Mouse (Mus musculus): ENCODE data around the gene Bola2.

The Bola2 gene

DNA sequence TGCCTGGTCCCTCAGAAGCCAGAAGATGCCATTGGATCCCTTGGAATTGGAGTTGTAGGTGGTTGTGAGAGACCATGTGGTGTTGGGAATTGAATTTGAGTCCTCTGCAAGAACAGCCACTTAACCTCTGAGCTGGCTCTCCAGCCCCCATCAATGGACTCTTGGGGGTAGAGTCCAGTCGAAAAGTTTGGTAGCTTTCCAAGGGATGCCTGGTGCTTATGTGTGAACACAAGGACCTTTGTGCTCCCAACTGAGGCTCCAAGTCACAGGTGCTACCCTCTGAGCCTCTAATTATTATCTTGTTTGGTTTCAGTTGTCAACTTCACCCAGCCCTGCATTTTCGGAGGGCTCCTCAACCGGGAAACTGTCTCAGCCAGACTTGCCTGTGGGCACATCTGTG lies 4.5 kb upstream of the Bola2 start:
- no peak for DNase-seq

DNA sequence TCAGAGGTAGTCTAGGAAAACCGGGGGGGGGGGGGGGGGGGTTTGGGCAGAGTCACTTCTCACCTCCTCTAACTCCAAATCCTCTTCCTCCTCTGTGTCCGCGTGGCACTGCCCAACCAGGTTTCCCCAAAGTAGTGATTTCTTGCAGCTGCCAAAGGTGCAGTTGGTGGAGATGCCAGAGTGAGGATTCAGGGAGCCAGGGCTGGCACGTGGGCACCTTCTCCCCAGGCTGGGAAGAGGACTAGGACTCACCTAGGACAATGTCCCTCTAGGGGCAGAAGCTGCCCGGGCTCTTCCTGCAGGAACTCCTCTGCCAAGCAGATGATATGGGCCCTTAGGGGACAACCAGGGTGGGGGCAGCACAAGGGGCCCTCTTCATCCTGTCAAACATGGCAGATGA lies 3.5 kb upstream of the Bola2 start:
- DNase-seq = no peak

- no peak for DNase-seq
Measured at GRCm38 (mm10) chr7:126692426-126692825, 2.8 kb upstream of the Bola2 start.

DNA sequence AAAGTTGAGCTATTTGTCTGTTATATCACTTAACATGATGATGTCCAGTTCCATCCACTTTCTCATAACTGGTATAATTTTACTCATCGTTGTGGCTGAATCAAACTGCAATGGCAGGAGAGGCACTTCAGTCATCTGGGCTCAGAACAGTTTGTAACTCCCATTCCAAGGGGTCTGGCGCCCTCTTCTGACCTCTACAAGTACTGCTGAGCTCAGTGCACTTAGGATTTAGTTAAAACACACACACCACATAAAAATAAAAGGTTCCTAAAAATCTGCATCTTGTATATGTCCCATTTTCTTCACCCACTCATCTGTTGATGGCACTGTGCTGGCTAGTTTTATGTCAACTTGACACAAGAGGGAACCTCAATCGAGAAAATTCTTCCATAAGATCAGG lies 1.9 kb upstream of the Bola2 start:
- DNase-seq = peak; percentile 92 to 93

DNA sequence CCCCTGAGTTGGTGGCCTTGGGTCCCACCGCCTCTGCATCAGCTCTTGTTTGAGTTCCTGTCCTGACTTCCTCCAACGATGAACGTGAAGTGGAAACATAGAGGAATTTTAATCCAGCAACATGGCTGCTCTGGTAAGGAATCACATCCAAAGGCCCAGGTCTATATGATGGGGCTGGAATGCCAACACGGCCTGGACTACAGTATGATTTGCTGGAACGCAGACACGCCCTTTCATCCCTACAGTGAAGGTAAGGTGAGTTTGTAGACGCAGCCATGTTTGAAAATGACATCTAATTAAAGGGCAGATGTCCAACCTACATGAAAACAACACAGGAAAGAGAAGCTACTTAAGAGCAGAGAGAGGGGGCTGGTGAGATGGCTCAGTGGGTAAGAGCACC lies 1.4 kb upstream of the Bola2 start:
- DNase-seq = no peak

DNA sequence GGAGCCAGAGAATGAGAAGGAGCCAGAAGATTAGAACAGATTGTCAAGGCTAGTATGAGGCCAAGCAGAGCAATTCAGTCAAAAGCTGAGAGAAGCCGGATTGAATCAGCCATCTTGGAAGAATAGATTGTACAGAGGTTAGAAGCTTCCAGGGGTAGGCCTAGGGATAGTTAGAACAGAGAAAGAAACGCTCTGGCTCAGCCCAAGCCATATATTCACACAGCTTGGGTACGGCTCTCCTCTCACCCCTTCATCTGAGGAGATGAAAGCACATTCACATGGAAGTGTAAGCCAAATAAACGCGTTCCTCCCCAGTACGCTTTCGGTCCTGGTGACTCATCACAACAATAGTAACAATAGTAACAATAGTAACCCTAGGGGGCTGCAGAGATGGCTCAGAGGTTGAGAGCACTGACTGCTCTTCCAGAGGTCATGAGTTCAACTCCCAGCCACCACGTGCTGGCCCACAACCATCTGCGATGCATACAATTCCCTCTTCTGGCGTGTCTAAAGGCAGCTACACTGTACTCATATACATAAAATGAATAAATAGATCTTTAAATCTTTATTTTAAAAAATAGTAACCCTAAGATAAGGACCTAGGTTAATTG lies 655 bp upstream of the Bola2 start:
- DNase-seq = no peak

DNA sequence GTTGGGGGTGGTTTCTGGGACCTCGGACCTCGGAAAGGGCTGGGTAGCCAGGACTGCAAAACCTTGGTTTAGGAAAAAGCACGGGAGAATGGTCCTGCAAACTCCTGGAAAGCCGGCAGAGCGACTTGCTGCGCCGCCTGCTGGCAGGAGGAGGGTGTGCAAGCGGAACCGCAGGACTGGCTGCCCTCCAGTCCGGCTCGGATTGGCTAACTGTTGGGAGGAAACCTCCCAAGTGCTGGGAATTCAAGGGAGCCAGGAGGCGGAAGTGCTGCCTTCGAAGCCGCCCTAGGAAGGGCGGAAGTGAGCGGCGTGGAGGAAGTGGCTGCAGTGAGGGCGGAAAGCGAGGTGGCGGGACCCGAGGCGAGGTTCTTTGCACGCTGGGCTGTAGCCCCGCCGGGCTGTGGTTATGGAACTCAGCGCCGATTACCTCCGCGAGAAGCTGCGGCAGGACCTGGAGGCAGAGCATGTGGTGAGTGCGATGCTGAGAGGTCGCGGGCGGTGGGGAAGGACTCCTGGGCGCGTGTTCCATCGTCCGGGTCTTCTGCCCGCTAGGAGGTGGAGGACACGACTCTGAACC lies 518 bp downstream of the Bola2 start, which contains the start of gene Slx1b:
TSS of gene Slx1b (minus strand) at position 154 of the 577 bp plus-strand sequence.
- peak; percentile 84 for DNase-seq

DNA sequence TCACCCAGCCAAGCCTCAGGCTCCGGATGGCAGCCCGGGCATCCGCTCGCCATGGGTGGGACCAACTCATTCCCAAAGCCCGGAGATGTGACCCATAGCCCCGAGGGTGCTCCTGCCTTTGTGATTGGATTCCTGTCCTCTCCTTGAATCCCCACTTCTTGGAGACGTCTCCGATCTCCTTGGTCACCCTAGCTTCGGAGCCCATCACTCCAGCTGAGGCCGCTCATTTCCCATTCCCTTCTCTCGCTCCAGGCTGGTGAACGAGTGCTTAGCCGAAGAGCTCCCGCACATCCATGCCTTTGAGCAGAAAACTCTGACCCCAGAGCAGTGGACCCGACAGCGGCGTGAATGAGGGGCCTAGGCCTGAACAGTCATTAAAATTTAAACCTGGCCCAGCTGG lies 1.1 kb downstream of the Bola2 start:
- no peak for DNase-seq

DNA sequence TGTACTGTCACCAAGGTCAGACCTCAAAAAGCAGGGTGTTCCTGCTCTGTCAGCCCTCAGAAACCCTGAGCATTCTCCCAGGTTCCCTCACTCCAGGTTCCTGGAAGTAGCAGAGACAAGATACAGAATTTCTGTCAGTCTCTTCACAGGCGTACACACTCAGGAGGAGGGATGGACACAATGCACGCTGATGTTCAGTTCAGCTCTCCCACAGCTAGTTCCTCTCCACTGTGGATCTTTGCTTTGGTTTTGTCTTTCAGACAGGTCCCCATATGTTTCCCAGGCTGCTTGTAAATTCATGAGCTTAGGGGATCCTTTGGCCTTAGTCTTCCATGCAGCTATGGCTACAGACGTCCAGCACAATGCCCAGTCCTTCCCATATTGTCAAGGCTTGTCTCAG lies 1.7 kb downstream of the Bola2 start:
- DNase-seq = no peak

GRCm38 (mm10) chr7:126697838-126698237 lies 2.6 kb downstream of the Bola2 start:
- DNase-seq = no peak

DNA sequence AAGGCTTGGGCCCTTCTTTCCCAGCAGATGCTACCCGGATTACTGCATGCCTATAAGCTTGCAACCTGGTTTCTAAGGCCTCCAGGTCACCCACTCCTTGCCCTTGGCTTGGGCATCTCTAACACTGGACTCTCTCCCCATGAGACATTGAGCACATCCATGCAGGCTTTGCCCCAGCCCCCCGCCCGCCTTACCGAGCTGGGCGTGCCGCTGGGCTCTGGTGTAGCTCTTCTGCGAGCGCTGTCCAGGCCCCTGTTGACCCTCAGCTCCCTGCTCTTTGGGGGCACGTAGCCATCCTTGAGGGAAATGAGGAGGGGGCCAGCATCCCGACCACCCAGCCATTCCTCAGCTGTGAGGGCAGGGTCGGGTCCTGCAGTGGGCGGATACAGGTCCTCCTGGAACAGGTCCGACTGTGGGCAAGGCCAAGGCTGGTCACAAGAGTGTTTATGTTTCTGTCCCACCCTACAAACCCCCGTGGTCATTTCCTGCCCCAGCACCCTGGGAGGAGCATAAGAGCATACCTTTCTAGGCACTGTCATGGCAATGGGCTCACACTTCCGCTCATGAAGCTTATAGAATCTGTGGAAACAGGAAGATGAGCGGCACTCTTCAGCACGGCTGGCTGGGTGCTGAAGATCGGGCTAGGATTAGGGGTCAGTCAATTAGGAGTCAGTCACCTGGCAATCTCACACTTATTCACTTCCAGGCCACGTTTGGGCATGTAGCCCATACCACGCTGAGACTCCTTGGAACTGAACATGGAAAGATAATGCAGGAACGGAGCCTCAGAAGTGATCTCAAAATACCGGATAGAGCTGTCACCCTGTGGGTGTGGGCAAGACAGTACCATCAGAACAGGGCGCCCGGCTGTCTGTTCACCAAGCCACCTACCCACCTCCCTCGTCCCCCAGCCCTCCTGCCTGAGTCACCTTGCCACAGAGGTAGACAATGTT lies 5.1 kb downstream of the Bola2 start:
- no peak for DNase-seq

GRCm38 (mm10) chr7:126701070-126701469 lies 5.9 kb downstream of the Bola2 start:
- peak; percentile 96 to 97 for DNase-seq

GRCm38 (mm10) chr7:126701559-126702357 lies 6.6 kb downstream of the Bola2 start:
- no peak for DNase-seq

DNA sequence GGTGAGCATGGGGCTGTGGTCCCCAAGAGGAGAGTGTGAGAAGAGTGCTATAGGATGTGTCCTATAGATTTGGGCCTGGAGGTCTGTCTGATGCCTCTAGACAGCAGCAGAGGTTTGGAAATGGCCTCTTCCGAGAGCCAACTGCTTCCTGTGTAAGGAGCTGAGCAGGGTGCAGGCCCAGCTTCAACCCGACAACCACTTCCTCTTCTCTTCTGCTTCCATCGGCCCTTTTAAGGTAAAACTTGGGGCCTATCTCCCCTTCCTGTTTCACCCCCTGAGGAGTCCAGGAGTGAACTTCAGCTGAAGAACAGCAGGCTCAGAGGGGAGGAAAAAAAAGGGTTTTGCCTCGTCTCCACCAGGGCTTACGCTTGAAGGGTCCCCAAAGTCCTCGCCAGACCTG lies 7.2 kb downstream of the Bola2 start:
- DNase-seq = peak; percentile 69 to 71

DNA sequence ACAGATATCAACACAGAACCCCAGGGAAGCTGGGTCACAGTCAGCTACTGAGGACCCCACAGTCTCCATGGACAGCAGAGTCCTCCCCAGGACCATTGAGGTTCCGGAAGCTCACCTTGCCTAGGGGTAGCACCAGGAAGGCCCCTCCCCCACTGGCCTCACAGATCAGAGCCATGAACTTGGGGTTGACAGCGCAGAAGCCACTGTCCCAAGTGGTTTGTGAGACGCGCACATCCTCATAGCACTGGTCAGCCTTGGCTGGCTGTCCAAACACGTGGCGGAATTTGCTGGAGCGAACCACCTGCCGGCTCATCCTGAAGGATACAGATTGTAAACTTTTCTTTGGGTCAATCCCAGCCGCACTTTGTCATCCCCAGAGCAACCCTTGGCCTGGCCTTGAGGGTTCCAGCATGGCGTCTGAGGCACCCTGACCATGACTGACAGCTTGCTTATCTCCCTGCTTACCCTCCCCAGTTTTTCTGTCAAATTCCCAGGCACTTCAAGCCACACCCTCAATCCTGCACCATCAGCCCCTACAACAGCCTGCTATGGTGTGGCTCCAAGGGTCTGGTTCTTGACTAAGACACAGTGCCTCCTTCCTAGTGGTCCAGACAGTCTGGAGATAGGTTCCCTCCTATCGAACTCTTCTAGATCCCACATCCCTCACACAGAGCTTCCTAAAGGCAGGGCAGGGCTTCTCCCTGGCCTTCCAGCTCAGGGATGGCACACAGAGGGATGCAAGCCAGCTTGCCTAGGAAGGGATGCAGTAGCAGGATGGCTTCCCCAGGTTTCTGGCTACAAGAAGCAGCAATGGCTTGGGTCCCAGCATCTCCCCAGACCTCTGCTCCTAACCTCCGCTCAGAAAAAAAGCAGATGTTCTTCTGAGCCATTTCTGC lies 7.9 kb downstream of the Bola2 start:
- DNase-seq = peak; percentile 49 to 57

- DNase-seq = peak in 1 of 2 experiments; percentile 64
Measured at GRCm38 (mm10) chr7:126703757-126704077, 8.5 kb downstream of the Bola2 start.

DNA sequence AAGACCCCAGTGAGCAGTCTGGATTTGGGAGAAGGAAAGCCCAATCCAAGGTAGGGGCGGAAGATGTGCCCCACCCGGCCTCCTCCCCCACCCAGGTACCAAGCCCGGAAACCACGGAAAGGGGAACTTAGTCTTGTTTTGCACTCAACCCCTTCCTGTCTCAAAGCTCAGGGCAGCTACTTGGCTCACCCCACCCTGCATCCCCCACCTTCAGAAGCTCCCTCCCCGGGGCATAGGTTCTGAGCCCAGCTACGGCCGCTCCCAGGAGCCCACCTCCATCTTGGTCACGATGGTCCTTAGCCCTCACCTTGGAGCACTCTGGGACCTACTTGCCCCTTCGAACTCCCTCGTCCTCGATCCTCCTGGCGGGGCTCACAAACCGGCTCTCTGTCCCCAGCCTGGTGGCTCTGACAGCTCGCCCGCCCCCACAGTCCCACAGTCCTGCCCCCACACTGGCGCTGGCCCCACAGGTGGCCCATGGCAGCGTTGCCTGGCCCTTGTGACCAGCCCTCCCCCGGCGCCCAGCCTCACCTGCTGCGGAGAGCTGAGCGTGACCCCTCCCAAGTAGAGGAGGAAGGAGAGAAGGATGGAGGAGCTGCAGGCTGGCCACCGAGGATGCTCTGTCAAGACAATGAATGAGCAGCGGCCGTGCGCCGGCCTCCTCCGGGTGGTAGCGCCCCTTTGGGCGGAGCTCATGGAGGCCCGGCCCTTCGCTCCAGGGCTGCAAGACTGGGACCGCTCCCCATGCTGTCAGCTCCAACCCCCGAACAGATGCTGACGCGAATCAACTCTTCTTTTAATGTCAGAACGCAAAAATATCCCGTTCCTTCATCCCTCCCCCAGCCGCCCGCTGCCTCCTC lies 9.2 kb downstream of the Bola2 start:
- peak; percentile 88 to 89 for DNase-seq

GRCm38 (mm10) chr7:126707442-126708174 lies 12.4 kb downstream of the Bola2 start, which contains the start of gene Coro1a:
Gene Coro1a (minus strand): TSS chr7:126707787.
- DNase-seq = peak; percentile 72 to 76

DNA sequence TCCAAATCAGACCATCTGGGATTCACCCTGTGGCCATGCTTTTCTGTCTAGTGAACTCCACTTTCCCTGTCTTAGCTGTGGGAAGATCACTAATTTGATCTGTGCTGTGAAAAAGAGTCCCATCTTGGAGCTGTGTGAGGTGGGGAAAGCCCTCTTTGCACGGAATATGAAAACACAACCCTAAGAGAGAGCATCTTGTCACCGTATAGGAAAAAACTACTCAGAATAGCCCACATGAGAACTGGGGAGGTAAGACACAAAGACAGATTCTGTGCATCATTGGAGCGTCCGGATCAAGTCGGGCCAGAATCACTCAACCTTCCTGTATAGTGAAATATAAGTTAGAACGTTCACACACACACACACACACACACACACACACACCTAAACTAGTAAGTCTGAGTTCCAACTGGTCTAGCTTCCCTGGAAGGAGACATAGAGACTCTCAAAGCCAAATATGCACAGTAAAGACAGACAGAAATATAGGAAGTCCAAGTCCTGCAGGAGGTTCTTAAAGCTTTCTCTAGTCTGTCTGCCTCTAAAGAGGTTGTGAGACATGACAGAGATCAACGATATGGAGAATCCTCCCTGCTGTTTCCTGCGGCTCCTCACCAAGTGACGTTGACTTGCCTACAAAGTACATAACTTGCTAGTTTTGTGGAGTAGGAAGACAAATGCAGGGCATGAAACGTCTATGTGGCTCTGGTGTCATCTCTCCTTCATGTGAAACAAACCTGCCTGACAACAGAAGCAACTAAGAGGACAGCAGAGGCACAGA lies 13.2 kb downstream of the Bola2 start:
- DNase-seq = no peak
